Mouse (Mus musculus) spleen, postnatal 36 days (tissue): ENCODE measurements around the gene Slc51a.

Source experiments
- DNase-seq, 2 experiments: peaks; one replicate each; pipeline ENCODE4 v3.0.0; 2022; ENCODE audit warnings: low spot score in 2 of 2, mixed read lengths in 1 of 2

Slc51a gene

DNA sequence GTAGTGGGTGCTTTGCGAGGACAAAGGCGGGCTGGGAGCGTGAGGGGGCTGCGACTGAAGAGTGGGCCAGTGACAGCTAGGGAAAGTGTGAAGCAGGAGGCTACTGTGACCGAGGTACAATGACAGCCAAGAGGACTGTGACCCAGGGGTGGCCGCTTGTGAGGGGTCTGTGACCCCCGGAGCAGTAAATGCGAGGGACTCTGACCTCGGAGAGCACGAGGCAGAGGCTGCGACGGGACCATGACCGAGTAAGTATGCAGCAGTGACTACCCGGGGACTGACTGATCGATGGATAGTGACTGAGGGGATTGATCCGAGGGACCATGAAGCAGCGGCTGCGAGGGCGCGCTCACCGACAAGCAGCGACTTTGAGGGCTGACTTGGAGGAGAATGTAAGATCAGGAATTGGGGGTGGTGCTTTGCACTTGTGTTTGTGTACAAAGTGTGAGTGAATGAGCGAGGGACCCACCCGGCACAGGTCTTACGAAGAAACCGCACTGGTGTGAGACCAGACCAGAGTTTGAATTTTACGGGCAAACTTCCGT, 56.6 kb downstream of the Slc51a start:
- DNase-seq: peak in 1 of 2 experiments; percentile 33

GRCm38 (mm10) chr16:32430474-32431046, 57.1 kb downstream of the Slc51a start, which contains the start of gene Pcyt1a:
Gene Pcyt1a, plus strand, starts transcription at chr16:32430921.
- DNase-seq: peak; percentile 74 to 82

DNA sequence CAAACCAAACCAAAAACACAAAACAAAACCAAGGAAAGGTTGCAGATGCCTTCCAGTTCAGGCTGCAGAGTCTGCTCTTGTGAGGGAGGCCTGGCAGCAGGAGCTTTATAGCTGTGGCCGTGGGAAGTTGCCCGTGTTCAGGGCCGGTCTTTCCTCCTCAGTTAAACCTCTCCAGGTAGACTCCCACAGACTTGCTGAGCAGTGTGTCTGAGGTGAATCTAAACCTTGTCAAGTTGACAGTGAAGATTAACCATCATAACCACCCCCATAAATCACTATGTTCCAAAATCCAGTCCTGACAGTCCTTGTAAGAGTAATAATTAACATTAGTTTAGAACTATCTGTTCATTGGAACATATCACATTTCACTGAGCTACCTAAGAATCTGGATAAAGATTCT, 60.2 kb downstream of the Slc51a start:
- DNase-seq: no peak
